Mouse (Mus musculus): ENCODE measurements around the gene 4933436I01Rik.

4933436I01Rik gene

DNA sequence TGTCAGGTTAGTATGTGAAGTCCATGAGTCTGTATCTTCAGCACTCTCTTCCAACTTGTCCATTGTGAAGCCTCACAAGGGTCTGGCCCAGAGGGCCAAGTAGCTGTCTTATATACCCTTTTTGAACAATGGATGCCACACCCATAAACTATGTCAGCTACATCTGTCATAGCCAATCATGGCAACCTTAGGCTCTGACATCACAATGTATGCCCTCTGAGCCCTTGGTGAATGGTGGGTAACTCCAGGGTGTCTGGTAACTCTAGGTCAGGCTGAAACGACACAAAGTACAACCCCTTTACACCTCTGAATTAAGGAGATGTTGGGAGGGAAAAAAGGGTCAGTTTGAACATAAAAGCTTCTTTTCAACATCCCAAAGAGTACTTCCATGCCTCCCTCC is at the start of gene 4933436I01Rik:
4933436I01Rik (minus strand) TSS at position 101 of the 400 bp plus-strand sequence.
- in situ Hi-C loops (cut with MboI; ENCODE audit: unreplicated experiment in 2 of 2) = no loop called here

DNA sequence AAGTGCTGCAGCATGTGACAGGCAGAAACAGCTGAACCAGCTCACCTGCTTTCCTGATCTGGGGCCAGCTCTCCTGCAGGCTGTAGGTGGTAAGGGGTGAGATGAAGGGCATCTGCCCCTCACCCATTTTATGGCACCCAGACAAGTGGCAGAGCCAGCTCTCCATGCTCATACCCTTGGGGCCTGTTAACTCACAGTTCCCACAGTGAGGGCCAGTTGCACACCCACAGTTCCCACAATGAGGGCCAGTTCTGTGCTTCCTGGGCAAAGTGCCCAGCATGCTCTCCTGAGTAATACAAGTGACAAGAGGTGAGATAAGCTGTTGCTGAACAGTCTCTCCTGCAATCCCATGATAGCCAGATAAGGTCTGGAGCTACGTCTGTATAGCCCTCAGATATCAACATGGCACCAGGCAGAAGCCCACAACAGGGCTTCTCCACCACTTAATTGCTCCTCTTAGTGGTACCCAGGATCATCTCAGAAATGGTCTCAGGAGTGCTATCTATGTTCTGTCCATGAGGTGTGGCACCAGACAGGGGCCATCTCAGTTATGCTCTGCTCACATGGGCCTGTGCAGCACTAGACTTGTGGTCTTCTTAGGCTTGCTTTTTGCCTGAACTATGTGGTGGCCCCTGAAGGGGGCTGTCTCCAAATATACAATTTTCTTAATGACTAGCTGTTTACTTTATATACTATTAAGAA is 3.7 kb upstream of the 4933436I01Rik start:
- in situ Hi-C loops (cut with MboI; ENCODE audit: unreplicated experiment in 2 of 2) = no loop called here

GRCm38 (mm10) chrX:67883406-67883805 is 37.8 kb downstream of the 4933436I01Rik start:
- in situ Hi-C loops (cut with MboI; ENCODE audit: unreplicated experiment in 2 of 2) = no loop called here

Measured in v-Abl transformed pro-B cells (cell line).